In the genomic region with DNA sequence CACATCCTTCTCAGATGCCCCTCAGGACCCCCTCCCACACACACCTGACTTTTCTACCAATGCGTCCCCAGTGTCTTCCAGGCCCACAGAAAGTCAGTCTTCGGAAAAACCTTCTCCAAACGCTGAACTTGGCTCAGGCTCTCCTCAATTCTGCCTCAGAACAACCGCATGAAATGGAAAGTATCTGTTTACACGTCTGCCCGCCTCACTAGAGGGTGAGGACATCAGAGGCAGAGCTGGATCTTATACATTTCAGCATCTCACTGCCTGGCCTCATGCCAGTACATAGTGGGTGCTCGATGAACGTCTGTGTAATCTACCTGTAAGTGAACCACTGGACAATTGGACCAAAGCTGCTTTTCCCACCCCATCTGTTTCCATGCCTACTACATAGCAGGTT, we compare ENCODE assay signal across 7 mouse cellular contexts.
"Had no signal": no experiment of that assay in that cellular context is flagged by ENCODE, and none has a peak within 500 bp of the region (broad histone marks: within the 10 kb centered on the region; RNA-seq: fewer than 3 reads in every experiment).

No protein-coding gene starts in this region.

- DNase-seq: kidney, postnatal 25 days; layer of hippocampus, postnatal 36 days; lung, embryonic 14.5 days; lung, postnatal 10 days; lung, postnatal 4 days; midbrain, embryonic 14.5 days; thymus, adult 18-20 months had no signal
